Mouse (Mus musculus) left cerebral cortex, adult 2 months (tissue): Measurements from ENCODE around the gene Rnf168. TPM values are rescaled to one million over a fixed set of nuclear protein-coding genes. Genes with fewer than 3 reads are reported as not detected.

Source experiments
- DNase-seq, 2 experiments: peaks; one replicate each; pipeline ENCODE4 v3.0.0; 2021 to 2022; ENCODE audit warnings: low spot score in 2 of 2, mixed read lengths in 1 of 2; ENCODE audit errors: extremely low spot score in 1 of 2
- H3K27ac ChIP-seq: fragments of 200-600 bp; 2 replicates; pipeline ENCODE4 v1.8.1; 2022
- H3K4me3 ChIP-seq: fragments of 200-600 bp; 2 replicates; pipeline ENCODE4 v1.8.1; 2022
- CTCF ChIP-seq: fragments of 200-600 bp; IDR thresholded peaks from 2 replicates; pipeline ENCODE4 v1.8.1; 2022; ENCODE audit warnings: antibody characterized with exemption, mild to moderate bottlenecking, moderate library complexity
- intact Hi-C: fragments of 180-260 bp; cut with DNase I; formaldehyde crosslinking; loops from one replicate; pipeline ENCODE4 v1.15.1; 2025
- microRNA-seq, 2 experiments: library from miRNA; unstranded; fragments of <30 nt; microRNA quantifications; one replicate each; pipeline ENCODE4 v1.2.0; 2021
- total RNA-seq, 2 experiments: library from RNA; stranded (reverse); gene quantifications; 2 replicates each; pipeline ENCODE4 v1.2.3; 2021

The Rnf168 gene
- total RNA-seq, 2 experiments from 2014 or later, result 25.3 to 27.8 TPM

- peak overlapping the region; percentile 97; the same call in 1 of the 2 replicates for H3K4me3 ChIP-seq
- H3K27ac ChIP-seq, result no peak overlapping the region
- no peak for TF ChIP-seq CTCF
- no peak for DNase-seq
- intact Hi-C loops, result loop anchor here (5.0 kb wide), 1 partner anchor 54 kb away; the partner anchor contains the start of gene Rnf168
These were observed 53.8 kb downstream of the Rnf168 start for GRCm38 (mm10) chr16:32330876-32331670.

GRCm38 (mm10) chr16:32332040-32332555, 54.8 kb downstream of the Rnf168 start, which contains the start of gene Ubxn7:
Gene Ubxn7 (plus strand): TSS chr16:32332257.
- DNase-seq, result peak; percentile 97 to 99
- Histone ChIP-seq H3K27ac (peak within 1 kb of the TSS; percentile 95), H3K4me3 (peak within 1 kb of the TSS; percentile 97)
- TF ChIP-seq CTCF, result no peak
- intact Hi-C loops, result loop anchor here (2.0 to 5.0 kb wide), 2 partner anchors 55 to 99 kb away; partner anchors contain the start of genes Pcyt1a and Rnf168

- H3K27ac ChIP-seq, result peak overlapping the region; percentile 95
- peak; percentile 21 to 36 for DNase-seq
- H3K4me3 ChIP-seq, result peak overlapping the region; percentile 97
- intact Hi-C loops, result loop anchor here (2.0 to 5.0 kb wide), 2 partner anchors 56 to 98 kb away; partner anchors contain the start of genes Pcyt1a and Rnf168
- TF ChIP-seq CTCF, result no peak
These were observed 55.6 kb downstream of the Rnf168 start for GRCm38 (mm10) chr16:32332556-32333511.

- Histone ChIP-seq H3K27ac (no peak overlapping the region), H3K4me3 (no peak overlapping the region)
- intact Hi-C loops, result no loop called here
- DNase-seq, result no peak
- no peak for TF ChIP-seq CTCF
These were observed 57.9 kb downstream of the Rnf168 start for GRCm38 (mm10) chr16:32335146-32335545.

- TF ChIP-seq CTCF, result no peak
- intact Hi-C loops, result no loop called here
- no peak overlapping the region for H3K4me3 ChIP-seq
- DNase-seq, result no peak
- no peak overlapping the region for H3K27ac ChIP-seq
These were observed 58.9 kb downstream of the Rnf168 start for GRCm38 (mm10) chr16:32336026-32336780.

- DNase-seq, result no peak
- TF ChIP-seq CTCF, result no peak
- no peak overlapping the region for H3K4me3 ChIP-seq
- H3K27ac ChIP-seq, result no peak overlapping the region
- intact Hi-C loops, result no loop called here
These were observed 59.7 kb downstream of the Rnf168 start for GRCm38 (mm10) chr16:32337001-32337400.

GRCm38 (mm10) chr16:32340451-32340850, 63.2 kb downstream of the Rnf168 start:
- Histone ChIP-seq H3K27ac (no peak overlapping the region), H3K4me3 (no peak overlapping the region)
- DNase-seq, result no peak
- no peak for TF ChIP-seq CTCF
- intact Hi-C loops, result no loop called here

GRCm38 (mm10) chr16:32345521-32345920, 68.3 kb downstream of the Rnf168 start:
- TF ChIP-seq CTCF, result no peak
- intact Hi-C loops, result no loop called here
- no peak for DNase-seq
- Histone ChIP-seq H3K27ac (no peak overlapping the region), H3K4me3 (no peak overlapping the region)

- DNase-seq, result no peak
- intact Hi-C loops, result no loop called here
- Histone ChIP-seq H3K4me3 (no peak overlapping the region), H3K27ac (no peak overlapping the region)
- no peak for TF ChIP-seq CTCF
These were observed 73.5 kb downstream of the Rnf168 start for GRCm38 (mm10) chr16:32350776-32351175.

Small RNA genes within 50 kb of the gene (microRNA-seq; reads per million reads assigned to microRNA genes)
- 0 reads per million in 2 experiments for gene Mir1946a

Other genes starting within 250 kb of the Rnf168 start
- 10 to 100 TPM; 25.9 to 26.9 TPM for gene Pak2, start 198.1 kb upstream of the Rnf168 start, total RNA-seq
- 10 to 100 TPM; 20.9 to 24.1 TPM for gene Pigx, start 177.7 kb upstream of the Rnf168 start, total RNA-seq
- 10 to 100 TPM; 65.2 to 67.7 TPM for gene Cep19, start 177.7 kb upstream of the Rnf168 start, total RNA-seq
- gene Nrros, start 111.9 kb upstream of the Rnf168 start, total RNA-seq, result 1 to 10 TPM; 8.7 to 9.1 TPM
- gene Bex6, start 97.6 kb upstream of the Rnf168 start, total RNA-seq, result not detected
- gene Fbxo45, start 30.3 kb upstream of the Rnf168 start, total RNA-seq, result 10 to 100 TPM; 46.6 to 50.7 TPM
- 10 to 100 TPM in 1 of 2 experiments, 1 to 10 TPM in 1; 9.3 to 12.0 TPM for gene Wdr53, start 30.2 kb upstream of the Rnf168 start, total RNA-seq
- gene Smco1, start 6.0 kb upstream of the Rnf168 start, total RNA-seq, result under 1 TPM in 1 of 2 experiments, not detected in 1; 0.40 TPM
- 10 to 100 TPM; 51.0 to 53.3 TPM for gene Ubxn7, start 54.8 kb downstream of the Rnf168 start, total RNA-seq
- not detected for gene Tm4sf19, start 123.0 kb downstream of the Rnf168 start, total RNA-seq
- 10 to 100 TPM; 13.6 to 14.9 TPM for gene Tctex1d2, start 142.2 kb downstream of the Rnf168 start, total RNA-seq
- gene Pcyt1a, start 153.5 kb downstream of the Rnf168 start, total RNA-seq, result 10 to 100 TPM; 39.6 to 42.7 TPM
- not detected for gene Slc51a, start 210.4 kb downstream of the Rnf168 start, total RNA-seq
- gene Zdhhc19, start 218.8 kb downstream of the Rnf168 start, total RNA-seq, result not detected